17 mouse cellular contexts compared by ENCODE assay signal in genomic region chr1:159920571-159920970, GRCm38 (mm10).
DNase-seq lines count a peak whose midpoint lies in the region; ATAC-seq lines count a peak whose summit lies in the region.
"Had no signal": no experiment of that assay in that cellular context is flagged by ENCODE, and none has a peak within 500 bp of the region (broad histone marks: within the 10 kb centered on the region; RNA-seq: fewer than 3 reads in every experiment).

No protein-coding gene starts in this region.

- DNase-seq in adrenal gland, postnatal 14 days: peak; percentile 40
- no peak for DNase-seq in adrenal gland, adult 8-10 months
- peak; percentile 79 for DNase-seq in heart, adult 11 months
- DNase-seq in heart, adult 18-20 months: no peak
- DNase-seq in midbrain, embryonic 10.5 days (ENCODE audit: low spot score): peak; percentile 1
- peak; percentile 9 for DNase-seq in Muller cell, postnatal 12 days (ENCODE audit: inconsistent ontology term)
- no peak for DNase-seq in thymus, postnatal 25 days
- DNase-seq: cerebellum, adult 11-12 months; gastrocnemius, postnatal 10 days; kidney, adult 18-20 months had no signal

- H3K27ac ChIP-seq in midbrain, embryonic 10.5 days (replicated peaks): no peak overlapping the region
- H3K27ac ChIP-seq in midbrain, embryonic 15.5 days: no peak overlapping the region
- H3K27ac ChIP-seq: embryonic facial prominence, embryonic 12.5 days; forebrain, embryonic 15.5 days; heart, embryonic 13.5 days; hindbrain, embryonic 10.5 days; hindbrain, embryonic 14.5 days; intestine, embryonic 15.5 days had no signal

- no peak for ATAC-seq in midbrain, embryonic 15.5 days (replicated peaks)
- ATAC-seq: forebrain, embryonic 15.5 days; intestine, embryonic 15.5 days had no signal

- no peaks in the 10 kb centered on the region for H3K27me3 ChIP-seq in midbrain, embryonic 10.5 days (ENCODE audit: low read depth, poor library complexity, severe bottlenecking)
- no peaks in the 10 kb centered on the region for H3K27me3 ChIP-seq in midbrain, embryonic 15.5 days (replicated peaks)
- H3K27me3 ChIP-seq: embryonic facial prominence, embryonic 12.5 days; forebrain, embryonic 15.5 days; heart, embryonic 13.5 days; intestine, embryonic 15.5 days had no signal

- H3K4me2 ChIP-seq in midbrain, embryonic 15.5 days: no peak overlapping the region
- H3K4me2 ChIP-seq: embryonic facial prominence, embryonic 12.5 days; forebrain, embryonic 15.5 days; heart, embryonic 13.5 days; hindbrain, embryonic 14.5 days; intestine, embryonic 15.5 days had no signal

- no peaks in the 10 kb centered on the region for H3K36me3 ChIP-seq in midbrain, embryonic 10.5 days
- no peaks in the 10 kb centered on the region for H3K36me3 ChIP-seq in midbrain, embryonic 15.5 days (replicated peaks)
- H3K36me3 ChIP-seq: embryonic facial prominence, embryonic 12.5 days; forebrain, embryonic 15.5 days; heart, embryonic 13.5 days; hindbrain, embryonic 10.5 days; intestine, embryonic 15.5 days had no signal

- H3K4me3 ChIP-seq in midbrain, embryonic 10.5 days: no peak overlapping the region
- no peak overlapping the region for H3K4me3 ChIP-seq in midbrain, embryonic 15.5 days
- H3K4me3 ChIP-seq: embryonic facial prominence, embryonic 12.5 days; forebrain, embryonic 15.5 days; heart, embryonic 13.5 days; hindbrain, embryonic 10.5 days; intestine, embryonic 15.5 days had no signal

- H3K9me3 ChIP-seq in midbrain, embryonic 10.5 days (replicated peaks): no peaks in the 10 kb centered on the region
- no peaks in the 10 kb centered on the region for H3K9me3 ChIP-seq in midbrain, embryonic 15.5 days
- H3K9me3 ChIP-seq: embryonic facial prominence, embryonic 12.5 days; forebrain, embryonic 15.5 days; heart, embryonic 13.5 days; hindbrain, embryonic 10.5 days; intestine, embryonic 15.5 days had no signal

- H3K4me1 ChIP-seq in midbrain, embryonic 10.5 days: peaks cover under 1% of the 10 kb centered on the region; the same call in 1 of the 2 replicates
- no peaks in the 10 kb centered on the region for H3K4me1 ChIP-seq in midbrain, embryonic 15.5 days
- H3K4me1 ChIP-seq: embryonic facial prominence, embryonic 12.5 days; forebrain, embryonic 15.5 days; heart, embryonic 13.5 days; hindbrain, embryonic 10.5 days; intestine, embryonic 15.5 days had no signal

- 88% methylated on average over 2 of the region's 2 CpGs for WGBS in midbrain, embryonic 10.5 days
- WGBS in midbrain, embryonic 15.5 days: 74% methylated on average over 2 of the region's 2 CpGs

- H3K9ac ChIP-seq in midbrain, embryonic 15.5 days: no peak overlapping the region
- H3K9ac ChIP-seq: embryonic facial prominence, embryonic 12.5 days; forebrain, embryonic 15.5 days; heart, embryonic 13.5 days; hindbrain, embryonic 14.5 days; intestine, embryonic 15.5 days had no signal

Comparison
In these comparisons a context has a peak if more than half of its experiments do, and no peak if none do; other contexts are left out.
1. DNase-seq: peak in adrenal gland, postnatal 14 days (single experiment), heart, adult 11 months (single experiment), midbrain, embryonic 10.5 days (single experiment) and Muller cell, postnatal 12 days (single experiment); none in adrenal gland, adult 8-10 months (single experiment), heart, adult 18-20 months (0 of 2) and thymus, postnatal 25 days (single experiment).